Mouse (Mus musculus): ENCODE measurements around the gene Fmnl2.
A peak's percentile ranks its signal among the peaks of the same experiment; 100 is the strongest.

Gene Fmnl2

DNA sequence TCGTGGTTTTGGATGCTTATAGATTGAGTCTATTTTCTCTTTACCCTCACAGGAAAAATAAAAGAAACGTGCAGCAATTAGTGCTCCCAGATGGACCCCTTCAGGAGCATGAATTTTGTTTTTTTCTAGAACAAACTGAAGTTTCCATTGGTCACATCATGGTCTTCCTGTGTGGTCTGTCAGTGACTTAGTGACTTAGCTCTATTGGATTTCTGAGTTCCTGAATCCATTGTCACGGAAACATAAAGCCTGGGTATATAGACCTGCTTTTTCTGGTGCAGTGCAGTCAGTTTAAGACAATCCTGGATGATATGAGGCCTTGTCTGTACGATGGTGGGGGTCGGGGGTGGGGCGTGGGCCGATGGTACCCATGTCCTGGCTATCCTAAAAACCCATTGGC lies 7.0 kb downstream of the Fmnl2 start:
- DNase-seq = no peak

DNA sequence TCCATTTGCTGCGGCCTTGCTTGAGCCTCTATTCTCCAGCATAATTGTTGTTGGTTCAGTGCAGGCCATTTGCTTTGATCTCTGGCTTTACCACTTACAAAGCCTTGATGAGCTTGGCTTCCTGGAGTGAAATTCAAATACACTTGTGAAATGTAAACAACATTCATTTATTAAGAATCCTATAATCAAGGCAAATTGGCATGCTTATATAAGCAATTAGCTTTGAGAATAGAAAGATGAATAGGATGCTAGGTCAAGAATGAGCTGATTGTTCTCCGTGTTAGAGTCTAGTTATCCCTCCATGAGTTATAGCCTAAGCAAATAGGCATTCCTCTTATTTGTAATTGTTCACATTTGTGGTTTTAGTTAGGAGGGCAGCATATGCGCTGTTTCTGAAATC lies 8.5 kb downstream of the Fmnl2 start:
- DNase-seq = no peak

DNA sequence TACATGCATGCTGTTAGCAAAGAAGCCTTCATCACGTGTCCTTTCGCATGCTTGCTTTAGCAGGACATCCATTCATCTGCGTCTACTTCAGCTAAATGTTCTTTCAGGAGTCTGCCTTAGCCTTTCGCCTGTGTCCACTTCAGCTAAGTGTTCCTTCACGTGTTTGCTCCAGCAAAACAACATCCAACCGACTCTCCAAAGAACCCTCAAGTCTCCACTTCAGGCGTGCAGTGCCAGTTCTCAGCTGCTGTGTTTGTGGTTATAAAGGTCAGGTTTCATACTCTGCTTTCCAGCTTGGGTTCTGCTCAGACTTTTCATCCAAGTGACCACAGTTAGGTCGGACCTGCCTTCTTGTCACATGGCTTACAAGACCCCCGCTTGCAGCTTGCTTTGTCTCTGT lies 10.1 kb downstream of the Fmnl2 start:
- DNase-seq = no peak

GRCm38 (mm10) chr2:52868181-52868580 lies 10.5 kb downstream of the Fmnl2 start:
- no peak for DNase-seq

- DNase-seq = no peak
These were observed 15.0 kb downstream of the Fmnl2 start for GRCm38 (mm10) chr2:52872636-52873035.

DNA sequence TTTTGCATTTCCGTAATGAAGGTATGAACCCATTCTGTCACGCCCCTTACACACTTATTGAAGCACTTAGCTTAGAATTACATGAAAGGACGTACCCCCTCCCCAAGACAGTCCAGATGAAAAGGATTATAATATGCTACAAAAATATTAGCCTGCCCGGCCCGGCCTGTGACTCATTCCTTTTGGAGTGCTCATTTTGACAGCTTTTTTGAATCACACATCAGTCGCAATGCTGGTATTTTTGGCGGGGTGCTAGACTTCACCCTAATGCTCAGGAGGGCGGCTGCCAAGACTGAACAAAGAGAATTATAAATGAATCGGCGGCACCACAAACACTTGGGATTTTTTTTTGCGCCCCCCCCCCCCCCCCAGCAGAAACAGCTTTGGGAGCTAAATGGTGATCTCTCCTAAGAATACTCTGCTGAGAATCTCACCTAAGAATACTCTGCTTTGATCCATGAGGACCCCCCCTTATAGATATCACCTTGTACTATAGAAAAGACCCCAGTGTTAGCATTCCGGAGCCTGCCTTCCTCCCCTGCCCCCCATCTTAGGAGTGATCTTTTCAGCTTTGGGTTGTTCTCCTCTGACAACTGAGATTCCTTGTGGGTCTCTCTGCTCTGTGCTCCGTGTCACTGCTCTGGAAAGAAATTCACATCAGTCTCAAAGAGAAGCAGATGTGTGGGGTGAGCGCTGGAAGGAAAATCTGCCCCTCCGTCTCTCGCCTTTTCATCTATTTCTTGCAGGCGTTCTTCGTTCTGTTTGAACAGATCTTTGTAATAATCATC lies 15.8 kb downstream of the Fmnl2 start:
- DNase-seq = peak; percentile 43

- no peak for DNase-seq
These were observed 17.1 kb downstream of the Fmnl2 start for GRCm38 (mm10) chr2:52874721-52875120.

- no peak for DNase-seq
These were observed 18.1 kb downstream of the Fmnl2 start for GRCm38 (mm10) chr2:52875801-52876200.

GRCm38 (mm10) chr2:52883401-52883800 lies 25.7 kb downstream of the Fmnl2 start:
- no peak for DNase-seq

DNA sequence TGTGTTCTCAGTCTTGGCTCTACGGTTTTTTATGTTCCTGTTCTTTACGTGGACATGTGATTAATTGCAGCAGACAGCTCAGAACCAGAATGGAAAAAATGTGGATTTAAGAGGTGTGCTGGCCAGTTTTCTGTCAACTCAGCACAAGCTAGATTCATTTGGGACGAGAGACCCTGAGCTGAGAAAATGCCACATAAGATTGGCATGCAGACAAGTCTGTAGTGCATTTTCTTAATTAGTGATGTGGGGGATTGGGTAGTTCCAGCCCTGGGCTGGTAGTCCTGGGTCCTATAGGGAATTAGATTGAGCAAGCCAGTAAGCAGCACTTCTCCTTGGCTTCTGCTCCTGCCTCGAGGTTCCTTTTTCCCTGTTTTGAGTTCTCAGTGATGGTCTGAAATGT lies 26.4 kb downstream of the Fmnl2 start:
- DNase-seq = no peak

- DNase-seq = no peak
These were observed 27.4 kb downstream of the Fmnl2 start for GRCm38 (mm10) chr2:52885071-52885470.

DNA sequence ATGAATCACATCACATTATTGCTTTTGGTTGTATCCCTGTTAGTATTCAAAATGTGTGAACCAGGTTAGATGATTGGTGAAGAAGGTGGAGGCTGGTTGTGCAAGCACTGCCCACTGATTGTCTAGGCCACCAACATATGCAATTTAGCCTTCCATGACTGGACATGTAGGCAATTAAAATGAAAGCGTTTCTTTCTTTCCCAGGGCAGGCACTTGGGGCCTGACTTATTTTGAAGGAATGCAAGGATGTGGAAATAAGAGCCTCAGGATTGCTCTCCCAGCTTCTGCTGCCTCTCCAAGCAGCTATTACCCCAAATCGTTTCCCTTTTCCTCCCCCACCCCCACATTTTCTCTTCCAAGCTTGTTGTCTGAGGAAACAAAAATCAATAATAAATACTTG lies 29.6 kb downstream of the Fmnl2 start:
- no peak for DNase-seq

DNA sequence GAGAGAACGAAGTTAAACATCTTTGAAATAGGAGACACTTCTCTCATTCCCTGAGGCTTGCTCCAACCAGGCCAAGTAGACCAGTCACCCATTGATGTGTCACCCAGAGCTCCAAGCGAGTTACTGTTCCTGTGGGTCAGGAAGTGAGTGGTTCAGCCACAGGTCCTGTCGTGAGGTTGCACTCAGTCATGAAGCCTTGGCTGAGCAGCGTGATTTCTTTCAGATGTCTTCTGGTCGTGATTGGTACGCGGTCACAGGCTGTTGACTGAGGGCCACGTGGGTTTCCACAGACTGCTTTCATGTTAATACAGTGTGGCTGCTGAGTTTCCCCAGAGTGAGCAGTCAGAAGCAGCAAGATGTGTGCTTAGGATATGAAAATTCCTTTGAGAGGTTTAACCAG lies 33.5 kb downstream of the Fmnl2 start:
- no peak for DNase-seq

DNA sequence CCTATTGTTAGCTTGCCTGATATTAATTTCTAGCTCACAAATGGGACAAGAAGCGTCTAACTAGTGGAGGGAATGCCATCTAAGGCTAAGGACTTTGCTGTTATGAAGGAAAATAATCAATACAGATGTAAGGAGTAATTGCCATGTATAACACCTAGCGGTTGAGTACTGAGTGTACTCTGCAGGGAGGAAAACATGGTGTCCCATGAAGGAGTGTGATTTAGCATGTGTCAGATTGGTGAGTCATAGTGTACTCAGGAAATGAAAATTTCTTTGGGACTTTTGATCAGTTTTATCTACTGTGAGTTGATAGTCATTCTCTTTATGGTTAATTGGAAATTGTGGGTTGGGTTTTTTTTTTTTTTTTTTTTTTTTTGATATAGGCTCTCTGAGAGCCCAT lies 34.1 kb downstream of the Fmnl2 start:
- DNase-seq = no peak

DNA sequence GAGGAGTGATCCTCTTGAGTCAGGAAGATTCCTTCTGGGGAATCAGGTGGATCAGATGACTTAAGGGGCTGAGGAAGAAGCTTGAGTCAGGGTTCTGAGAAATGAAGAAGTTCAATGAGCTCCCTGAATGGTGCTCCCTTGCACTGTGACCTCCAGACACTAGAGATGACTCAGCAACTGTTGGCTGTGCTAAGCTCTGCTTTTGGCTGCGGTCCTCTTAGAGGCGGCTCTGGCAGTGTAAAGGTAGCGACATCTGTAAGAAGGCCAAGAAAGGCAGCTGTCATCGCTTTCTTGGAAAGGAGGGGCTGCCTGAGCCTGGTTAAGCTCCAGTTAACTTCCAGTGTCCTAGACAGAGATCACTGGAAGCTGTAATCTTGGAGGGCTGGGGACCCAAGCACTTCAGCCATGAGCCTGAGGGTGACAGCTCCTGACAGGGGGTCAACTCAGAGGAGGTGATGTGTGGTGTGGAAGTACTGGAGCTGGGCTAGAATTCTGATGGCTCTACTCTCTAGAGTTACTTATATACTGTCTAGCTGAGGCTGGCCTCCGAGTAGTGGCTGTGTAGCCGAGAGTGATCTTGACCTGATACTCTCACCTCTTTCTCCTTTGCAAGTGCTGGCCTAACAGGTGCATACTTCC lies 37.4 kb downstream of the Fmnl2 start:
- no peak for DNase-seq

DNA sequence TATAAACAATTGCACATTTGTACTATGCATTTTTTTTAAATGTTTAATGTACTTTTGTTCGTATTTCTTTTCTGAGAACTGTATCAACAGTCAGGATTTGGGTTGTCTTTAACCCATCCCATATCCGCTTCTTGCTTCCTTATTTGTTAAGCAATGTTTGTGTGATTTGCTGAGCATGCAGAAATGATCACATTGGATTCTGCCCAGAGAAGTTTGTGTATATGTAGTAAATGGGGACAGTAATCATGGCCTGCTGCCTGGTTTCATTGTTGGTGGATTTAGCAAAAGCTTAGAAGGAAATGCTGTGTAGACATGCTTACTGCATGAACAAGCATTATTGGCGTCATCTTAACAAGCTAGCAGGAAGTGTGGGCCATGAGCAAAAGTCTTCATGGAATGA lies 39.3 kb downstream of the Fmnl2 start:
- no peak for DNase-seq

- DNase-seq = no peak
These were observed 43.1 kb downstream of the Fmnl2 start for GRCm38 (mm10) chr2:52900780-52901179.

- DNase-seq = peak; percentile 35
These were observed 43.8 kb downstream of the Fmnl2 start for GRCm38 (mm10) chr2:52901300-52902013.

GRCm38 (mm10) chr2:52902456-52902855 lies 44.8 kb downstream of the Fmnl2 start:
- no peak for DNase-seq

- DNase-seq = no peak
These were observed 45.7 kb downstream of the Fmnl2 start for GRCm38 (mm10) chr2:52903228-52903963.

- DNase-seq = no peak
These were observed 46.9 kb downstream of the Fmnl2 start for GRCm38 (mm10) chr2:52904526-52904925.

DNA sequence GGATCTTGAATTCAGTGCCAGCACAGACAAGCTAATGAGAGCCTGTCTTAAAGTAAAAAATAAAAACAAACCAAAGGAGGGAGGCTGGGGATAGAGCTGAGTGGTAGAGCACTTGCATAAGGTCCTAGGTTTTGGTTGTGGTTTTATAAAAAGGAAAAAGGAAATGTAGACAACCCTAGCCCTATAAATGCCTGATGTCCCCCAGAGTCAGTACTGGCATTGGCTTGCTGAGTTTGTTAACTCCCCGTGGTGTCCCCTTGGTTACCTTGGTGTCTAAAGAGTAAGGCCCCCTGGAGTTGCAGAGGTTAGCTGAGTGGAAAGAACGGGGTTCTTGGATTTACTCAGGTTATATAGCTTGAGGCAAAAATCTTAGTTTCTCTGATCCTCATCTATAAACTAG lies 55.7 kb downstream of the Fmnl2 start:
- no peak for DNase-seq

DNA sequence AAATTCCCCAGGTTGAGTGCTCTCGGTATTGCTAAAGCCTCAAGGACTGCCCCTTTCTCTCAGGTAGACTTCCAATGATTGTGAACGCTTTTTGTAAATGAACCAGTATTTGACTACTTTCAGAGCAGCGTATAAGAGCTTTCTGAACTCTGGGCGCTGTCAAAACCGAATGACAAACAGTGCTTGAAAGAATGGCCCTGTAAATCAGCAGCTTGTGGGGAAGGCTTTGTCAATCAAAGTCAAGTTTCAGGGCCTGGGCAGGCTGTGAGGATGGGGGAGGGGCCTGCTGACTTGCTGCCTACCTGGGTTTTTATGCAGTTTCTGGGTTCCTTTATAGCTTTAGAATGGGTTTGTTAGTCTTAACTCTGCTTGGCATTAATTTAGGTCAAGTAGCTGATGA lies 56.1 kb downstream of the Fmnl2 start:
- DNase-seq = no peak

All from right cerebral cortex, adult 18-20 months (tissue).